Mouse (Mus musculus) fat pad, adult 2 months (tissue): Measurements from ENCODE around the gene Gm11937.

Experiments
- DNase-seq: peaks from one replicate; pipeline ENCODE4 v3.0.0-alpha.2; 2011; ENCODE audit warnings: low read depth, low spot score; ENCODE audit errors: extremely low read depth

Gene Gm11937

GRCm38 (mm10) chr11:99583245-99583704 is 26.7 kb downstream of the Gm11937 start, which contains the start of gene Krtap1-4:
Krtap1-4 (minus strand) TSS chr11:99583654.
- no peak for DNase-seq

GRCm38 (mm10) chr11:99581564-99581963 is 28.4 kb downstream of the Gm11937 start:
- no peak for DNase-seq

GRCm38 (mm10) chr11:99581051-99581450 is 28.9 kb downstream of the Gm11937 start:
- no peak for DNase-seq

GRCm38 (mm10) chr11:99580636-99581035 is 29.4 kb downstream of the Gm11937 start, which contains the start of gene Krtap1-5:
Krtap1-5 (minus strand) TSS chr11:99581016.
- DNase-seq: no peak

- no peak for DNase-seq
Observed at GRCm38 (mm10) chr11:99574106-99574505, 35.9 kb downstream of the Gm11937 start.

GRCm38 (mm10) chr11:99573164-99573563 is 36.8 kb downstream of the Gm11937 start:
- no peak for DNase-seq

GRCm38 (mm10) chr11:99566530-99566929 is 43.5 kb downstream of the Gm11937 start, which contains the start of gene Krtap3-1:
Krtap3-1 (minus strand) TSS chr11:99566630.
- no peak for DNase-seq

GRCm38 (mm10) chr11:99562580-99562979 is 47.4 kb downstream of the Gm11937 start:
- no peak for DNase-seq
